Mouse (Mus musculus) midbrain, postnatal 0 days (tissue): ENCODE results near the gene Plekhm3. TPM values are rescaled to one million over a fixed set of nuclear protein-coding genes. Genes with fewer than 3 reads are reported as not detected.

Source experiments
- ATAC-seq: fragments of 200-750 bp; cut with Nextera tagmentation; 2 replicates; pipeline ENCODE4 v1.8.0; 2017; ENCODE audit warnings: moderate number of reproducible peaks, mild to moderate bottlenecking, moderate TSS enrichment, moderate library complexity; ENCODE audit not compliant: low FRiP score
- DNase-seq: peaks from one replicate; pipeline ENCODE4 v3.0.0-alpha.2; 2015; ENCODE audit warnings: low spot score
- H3K27ac ChIP-seq: fragments of 300-500 bp; sonication (generic); 2 replicates; pipeline ENCODE4 v1.5.1; 2014; ENCODE audit warnings: low read depth, mild to moderate bottlenecking, low read length, mixed read lengths
- H3K27me3 ChIP-seq: fragments of 300-500 bp; sonication (generic); 2 replicates; pipeline ENCODE4 v1.6.1; 2014; ENCODE audit warnings: low read length, control low read depth, mixed read lengths; ENCODE audit not compliant: insufficient read depth
- H3K36me3 ChIP-seq: fragments of 300-500 bp; sonication (generic); 2 replicates; pipeline ENCODE4 v1.6.1; 2014; ENCODE audit warnings: low read length, control low read depth, mixed read lengths; ENCODE audit not compliant: insufficient read depth
- H3K4me1 ChIP-seq: fragments of 300-500 bp; sonication (generic); 2 replicates; pipeline ENCODE4 v1.6.1; 2014; ENCODE audit warnings: mild to moderate bottlenecking, control low read depth, antibody characterized with exemption, low read length, mixed read lengths; ENCODE audit not compliant: insufficient read depth
- H3K4me2 ChIP-seq: fragments of 300-500 bp; sonication (generic); 2 replicates; pipeline ENCODE4 v1.6.1; 2014; ENCODE audit warnings: low read depth, mild to moderate bottlenecking, low read length, mixed read lengths; ENCODE audit not compliant: poor library complexity, severe bottlenecking
- H3K4me3 ChIP-seq: fragments of 300-500 bp; sonication (generic); 2 replicates; pipeline ENCODE4 v1.5.1; 2014; ENCODE audit warnings: low read depth, mild to moderate bottlenecking, low read length, moderate library complexity
- H3K9ac ChIP-seq: fragments of 300-500 bp; sonication (generic); replicated peaks from 2 replicates; pipeline ENCODE4 v1.6.1; 2014; ENCODE audit warnings: mild to moderate bottlenecking, low read length, moderate library complexity, mixed read lengths; ENCODE audit not compliant: poor library complexity, severe bottlenecking
- H3K9me3 ChIP-seq: fragments of 300-500 bp; sonication (generic); 2 replicates; pipeline ENCODE4 v1.6.1; 2016; ENCODE audit warnings: low read length, control low read depth
- CTCF ChIP-seq: IDR thresholded peaks from 2 replicates; pipeline ENCODE4 v1.5.1; 2016; ENCODE audit warnings: antibody characterized with exemption, mild to moderate bottlenecking
- WGBS: fragments of 180-500 bp; shearing (Covaris S2); extraction: QIAGEN DNeasy Blood & Tissue Kit; methylation state at CpG from one replicate; pipeline ENCODE4 v1.1.7; 2014; 5-methylcytosine and 5-hydroxymethylcytosine counted together
- polyA plus RNA-seq: library from polyadenylated mRNA; unstranded; fragments of >200 nt; fragmentation: Nextera tagmentation; extraction: Ambion mirVana; gene quantifications from 2 replicates; pipeline ENCODE4 v1.2.1, GENCODE M21; 2015
- total RNA-seq: library from RNA; depleted of rRNA; stranded (reverse); fragments of >200 nt; gene quantifications from 2 replicates; pipeline ENCODE4 v1.2.3, GENCODE M21; 2014

Plekhm3 gene
- total and polyA plus RNA-seq, 2 experiments from 2014 or later: 5.9 to 14.6 TPM

GRCm38 (mm10) chr1:64755971-64756639 is 200.5 kb downstream of the Plekhm3 start:
- Histone ChIP-seq H3K9ac (no peak overlapping the region), H3K4me1 (no peaks in the 10 kb centered on the region), H3K27ac (no peak overlapping the region), H3K9me3 (no peaks in the 10 kb centered on the region), H3K36me3 (no peaks in the 10 kb centered on the region), H3K27me3 (no peaks in the 10 kb centered on the region), H3K4me3 (no peak overlapping the region), H3K4me2 (no peak overlapping the region)
- ATAC-seq (no peak), DNase-seq (no peak)
- WGBS: 60% methylated on average over 7 of the region's 7 CpGs
- TF ChIP-seq CTCF: no peak

GRCm38 (mm10) chr1:64754658-64755057 is 202.0 kb downstream of the Plekhm3 start:
- H3K4me3 ChIP-seq: no peak overlapping the region
- 92% methylated on average over 5 of the region's 5 CpGs for WGBS
- no peak for TF ChIP-seq CTCF
- no peak overlapping the region for H3K27ac ChIP-seq
- no peaks in the 10 kb centered on the region for H3K4me1 ChIP-seq
- no peaks in the 10 kb centered on the region for H3K9me3 ChIP-seq
- no peak overlapping the region for H3K9ac ChIP-seq
- no peaks in the 10 kb centered on the region for H3K27me3 ChIP-seq
- no peak overlapping the region for H3K4me2 ChIP-seq
- H3K36me3 ChIP-seq: no peaks in the 10 kb centered on the region
- DNase-seq (no peak), ATAC-seq (no peak)

DNA sequence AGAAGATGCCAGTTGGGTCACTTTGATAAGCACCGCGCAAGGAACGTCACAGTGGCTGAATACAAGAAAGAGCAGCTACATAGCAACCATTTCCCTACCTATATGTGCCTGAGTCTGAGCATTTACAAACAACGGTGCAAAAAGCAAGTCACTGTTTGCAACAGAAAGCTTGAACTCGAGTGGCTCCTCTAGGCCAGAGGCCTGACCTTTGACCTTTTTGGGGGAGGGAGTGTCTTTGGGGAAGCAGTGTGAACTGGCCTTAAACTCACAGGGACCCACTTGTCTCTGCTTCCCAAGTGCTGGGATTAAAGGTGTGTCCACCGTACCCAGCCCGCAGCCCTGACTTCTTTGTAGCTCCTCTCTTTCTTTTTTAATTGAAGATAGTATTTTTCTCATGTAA is 203.0 kb downstream of the Plekhm3 start:
- H3K27ac ChIP-seq: no peak overlapping the region
- no peaks in the 10 kb centered on the region for H3K36me3 ChIP-seq
- no peak for ATAC-seq
- no peaks in the 10 kb centered on the region for H3K9me3 ChIP-seq
- no peak overlapping the region for H3K9ac ChIP-seq
- H3K27me3 ChIP-seq: no peaks in the 10 kb centered on the region
- H3K4me2 ChIP-seq: no peak overlapping the region
- DNase-seq: no peak
- WGBS: 78% methylated on average over 7 of the region's 7 CpGs
- no peaks in the 10 kb centered on the region for H3K4me1 ChIP-seq
- TF ChIP-seq CTCF: no peak
- H3K4me3 ChIP-seq: no peak overlapping the region

DNA sequence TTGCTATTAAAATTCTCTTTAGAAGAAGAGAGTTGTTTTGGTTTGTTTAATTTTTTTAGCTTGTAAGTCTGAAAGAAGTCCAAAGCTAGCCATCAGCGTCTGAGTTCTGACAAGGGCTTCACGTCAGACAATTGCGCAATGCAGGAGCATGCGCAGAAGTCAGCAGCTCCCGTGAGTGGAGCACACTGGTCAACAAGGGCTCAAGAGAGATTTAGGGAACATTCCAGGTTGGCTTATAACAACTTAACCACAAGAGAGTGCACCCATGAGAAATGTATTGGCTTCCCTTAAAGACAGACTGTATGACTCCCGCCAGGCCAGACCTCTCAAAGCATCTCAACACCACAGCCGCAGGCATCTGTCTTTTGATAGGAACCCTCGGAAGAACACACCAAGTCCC is 203.5 kb downstream of the Plekhm3 start:
- Histone ChIP-seq H3K36me3 (no peaks in the 10 kb centered on the region), H3K4me2 (no peak overlapping the region), H3K4me3 (no peak overlapping the region), H3K9ac (no peak overlapping the region), H3K27ac (no peak overlapping the region), H3K9me3 (no peaks in the 10 kb centered on the region), H3K4me1 (no peaks in the 10 kb centered on the region), H3K27me3 (no peaks in the 10 kb centered on the region)
- no peak for ATAC-seq
- WGBS: 88% methylated on average over 8 of the region's 8 CpGs
- TF ChIP-seq CTCF: no peak
- no peak for DNase-seq

DNA sequence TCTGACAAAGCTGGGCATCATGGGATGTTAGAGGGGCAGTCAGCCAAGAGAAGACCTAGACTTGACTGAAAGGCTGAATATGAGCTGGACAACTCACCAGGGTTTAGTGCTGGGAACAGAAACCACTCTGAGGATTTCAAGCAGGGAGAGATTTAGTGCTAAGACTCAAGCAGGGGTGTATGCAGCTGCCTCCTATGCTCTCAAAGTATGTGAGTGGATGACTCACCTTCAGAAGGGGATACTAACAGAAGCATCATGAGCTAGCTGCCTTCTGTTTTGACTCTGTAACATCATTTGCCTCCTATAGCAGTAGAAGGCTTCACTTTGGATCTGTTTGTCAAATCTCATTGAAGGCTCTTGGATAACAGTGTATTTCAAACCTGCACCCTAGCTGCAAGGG is 212.0 kb downstream of the Plekhm3 start:
- no peak for TF ChIP-seq CTCF
- no peaks in the 10 kb centered on the region for H3K36me3 ChIP-seq
- DNase-seq: no peak
- H3K9me3 ChIP-seq: no peaks in the 10 kb centered on the region
- no peak overlapping the region for H3K27ac ChIP-seq
- H3K27me3 ChIP-seq: no peaks in the 10 kb centered on the region
- H3K4me3 ChIP-seq: no peak overlapping the region
- H3K4me2 ChIP-seq: no peak overlapping the region
- ATAC-seq: no peak
- H3K9ac ChIP-seq: no peak overlapping the region
- no peaks in the 10 kb centered on the region for H3K4me1 ChIP-seq

DNA sequence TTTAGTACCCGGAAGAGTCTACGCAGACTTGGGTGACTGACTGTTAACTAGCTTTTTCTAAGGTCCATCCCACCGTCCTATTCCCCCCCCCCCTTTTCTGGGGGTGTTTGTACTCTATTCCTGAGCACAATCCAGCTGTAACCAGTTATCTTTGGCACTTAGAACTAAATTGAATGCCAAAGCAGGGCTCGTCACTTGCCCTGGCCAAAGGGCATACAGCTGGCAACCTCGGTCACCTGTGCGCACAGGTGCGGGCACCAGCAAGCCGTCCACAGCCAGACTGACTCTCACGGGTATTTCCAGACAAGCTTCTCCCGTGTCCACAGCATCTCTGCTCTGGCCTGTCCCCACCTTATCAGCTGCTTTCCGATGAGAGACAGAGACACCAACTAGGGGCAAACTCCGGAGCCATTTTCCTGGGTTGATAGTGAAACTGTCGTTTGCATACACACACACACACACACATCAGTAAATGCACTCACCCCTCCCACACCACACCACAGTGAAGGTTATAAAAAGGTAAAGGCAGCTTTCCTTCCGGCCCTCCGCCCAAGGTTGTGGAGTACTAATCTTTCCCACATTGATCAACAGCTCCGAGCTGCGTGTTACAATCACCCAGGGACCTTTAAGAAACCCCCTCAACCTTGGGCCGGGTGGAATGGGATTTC is 213.7 kb downstream of the Plekhm3 start:
- Histone ChIP-seq H3K36me3 (no peaks in the 10 kb centered on the region), H3K27me3 (peaks cover 8% of the 10 kb centered on the region; the same call in 1 of the 2 replicates), H3K9me3 (no peaks in the 10 kb centered on the region), H3K4me1 (0 out of 2 replicates have a peak, but pooled peaks cover 4% of the 10 kb centered on the region), H3K4me3 (no peak overlapping the region), H3K9ac (no peak overlapping the region), H3K27ac (no peak overlapping the region), H3K4me2 (no peak overlapping the region)
- no peak for DNase-seq
- 90% methylated on average over 18 of the region's 18 CpGs for WGBS
- no peak for TF ChIP-seq CTCF
- no peak for ATAC-seq
